Mouse (Mus musculus): ENCODE measurements around the gene Slc25a39. TPM values are rescaled to one million over a fixed set of nuclear protein-coding genes. Genes with fewer than 3 reads are reported as not detected.

Gene Slc25a39
- polyA plus RNA-seq, 1 experiment = 207 TPM

GRCm38 (mm10) chr11:102406900-102407833 is 579 bp downstream of the Slc25a39 start:
- Histone ChIP-seq H3K4me3 (replicated peaks; ENCODE audit: control insufficient read depth, low read depth, low read length) (peak overlapping the region; percentile 84), H3K4me1 (ENCODE audit: control insufficient read depth, insufficient read depth, low read length) (peaks cover 2% of the 10 kb centered on the region; the same call in 1 of the 2 replicates), H3K27ac (ENCODE audit: control insufficient read depth, insufficient read depth, low read depth, low read length, poor library complexity) (peak overlapping the region; percentile 35)
- under 1% methylated on average over 85 of the region's 85 CpGs for WGBS
- peak; percentile 72; the same call in 1 of the 2 replicates for TF ChIP-seq POLR2A (IDR thresholded peaks at IDR 0.05; ENCODE audit: borderline replicate concordance, control insufficient read depth, low read depth, low read length)
- no peak for TF ChIP-seq CTCF (IDR thresholded peaks at IDR 0.05; ENCODE audit: control insufficient read depth, insufficient read depth, low read length)

- WGBS = 40% methylated on average over 3 of the region's 3 CpGs
- Histone ChIP-seq H3K4me1 (ENCODE audit: control insufficient read depth, insufficient read depth, low read length) (peaks cover 2% of the 10 kb centered on the region; the same call in 1 of the 2 replicates), H3K27ac (ENCODE audit: control insufficient read depth, insufficient read depth, low read depth, low read length, poor library complexity) (peak overlapping the region; percentile 31; the same call in 1 of the 2 replicates), H3K4me3 (replicated peaks; ENCODE audit: control insufficient read depth, low read depth, low read length) (peak overlapping the region; percentile 67)
- no peak for TF ChIP-seq CTCF (IDR thresholded peaks at IDR 0.05; ENCODE audit: control insufficient read depth, insufficient read depth, low read length)
- TF ChIP-seq POLR2A (IDR thresholded peaks at IDR 0.05; ENCODE audit: borderline replicate concordance, control insufficient read depth, low read depth, low read length) = no peak
Observed at GRCm38 (mm10) chr11:102406401-102406800, 1.3 kb downstream of the Slc25a39 start.

- 83% methylated on average over 11 of the region's 11 CpGs for WGBS
- no peak overlapping the region for H3K27ac ChIP-seq (ENCODE audit: control insufficient read depth, insufficient read depth, low read depth, low read length, poor library complexity)
- no peak for TF ChIP-seq CTCF (IDR thresholded peaks at IDR 0.05; ENCODE audit: control insufficient read depth, insufficient read depth, low read length)
- no peak for TF ChIP-seq POLR2A (IDR thresholded peaks at IDR 0.05; ENCODE audit: borderline replicate concordance, control insufficient read depth, low read depth, low read length)
- peak overlapping the region; percentile 67 for H3K4me3 ChIP-seq (replicated peaks; ENCODE audit: control insufficient read depth, low read depth, low read length)
- no peaks in the 10 kb centered on the region; the same call in 1 of the 2 replicates for H3K4me1 ChIP-seq (ENCODE audit: control insufficient read depth, insufficient read depth, low read length)
Observed at GRCm38 (mm10) chr11:102405544-102406285, 2.0 kb downstream of the Slc25a39 start.

GRCm38 (mm10) chr11:102404161-102405010 is 3.4 kb downstream of the Slc25a39 start:
- 91% methylated on average over 18 of the region's 18 CpGs for WGBS
- Histone ChIP-seq H3K4me1 (ENCODE audit: control insufficient read depth, insufficient read depth, low read length) (no peaks in the 10 kb centered on the region; the same call in 1 of the 2 replicates), H3K27ac (ENCODE audit: control insufficient read depth, insufficient read depth, low read depth, low read length, poor library complexity) (no peak overlapping the region), H3K4me3 (replicated peaks; ENCODE audit: control insufficient read depth, low read depth, low read length) (no peak overlapping the region)
- no peak for TF ChIP-seq CTCF (IDR thresholded peaks at IDR 0.05; ENCODE audit: control insufficient read depth, insufficient read depth, low read length)
- TF ChIP-seq POLR2A (IDR thresholded peaks at IDR 0.05; ENCODE audit: borderline replicate concordance, control insufficient read depth, low read depth, low read length) = no peak

GRCm38 (mm10) chr11:102403657-102404056 is 4.1 kb downstream of the Slc25a39 start:
- H3K27ac ChIP-seq (ENCODE audit: control insufficient read depth, insufficient read depth, low read depth, low read length, poor library complexity) = no peak overlapping the region
- TF ChIP-seq CTCF (IDR thresholded peaks at IDR 0.05; ENCODE audit: control insufficient read depth, insufficient read depth, low read length) (no peak), POLR2A (IDR thresholded peaks at IDR 0.05; ENCODE audit: borderline replicate concordance, control insufficient read depth, low read depth, low read length) (no peak)
- no peaks in the 10 kb centered on the region; the same call in 1 of the 2 replicates for H3K4me1 ChIP-seq (ENCODE audit: control insufficient read depth, insufficient read depth, low read length)
- WGBS = 96% methylated on average over 11 of the region's 11 CpGs
- no peak overlapping the region for H3K4me3 ChIP-seq (replicated peaks; ENCODE audit: control insufficient read depth, low read depth, low read length)

GRCm38 (mm10) chr11:102401898-102402500 is 5.7 kb downstream of the Slc25a39 start:
- WGBS = 68% methylated on average over 12 of the region's 12 CpGs
- Histone ChIP-seq H3K4me1 (ENCODE audit: control insufficient read depth, insufficient read depth, low read length) (no peaks in the 10 kb centered on the region; the same call in 1 of the 2 replicates), H3K4me3 (replicated peaks; ENCODE audit: control insufficient read depth, low read depth, low read length) (no peak overlapping the region), H3K27ac (ENCODE audit: control insufficient read depth, insufficient read depth, low read depth, low read length, poor library complexity) (no peak overlapping the region)
- TF ChIP-seq POLR2A (IDR thresholded peaks at IDR 0.05; ENCODE audit: borderline replicate concordance, control insufficient read depth, low read depth, low read length) (no peak), CTCF (IDR thresholded peaks at IDR 0.05; ENCODE audit: control insufficient read depth, insufficient read depth, low read length) (no peak)

- 36% methylated on average over 12 of the region's 12 CpGs for WGBS
- TF ChIP-seq POLR2A (IDR thresholded peaks at IDR 0.05; ENCODE audit: borderline replicate concordance, control insufficient read depth, low read depth, low read length) = no peak
- TF ChIP-seq CTCF (IDR thresholded peaks at IDR 0.05; ENCODE audit: control insufficient read depth, insufficient read depth, low read length) = no peak
- H3K4me1 ChIP-seq (ENCODE audit: control insufficient read depth, insufficient read depth, low read length) = no peaks in the 10 kb centered on the region
Observed at GRCm38 (mm10) chr11:102400513-102401084, 7.1 kb downstream of the Slc25a39 start.

More at GRCm38 (mm10) chr11:102400513-102401084, 7.1 kb downstream of the Slc25a39 start:
- H3K4me3 ChIP-seq (replicated peaks; ENCODE audit: control insufficient read depth, low read depth, low read length) = no peak overlapping the region
- H3K27ac ChIP-seq (ENCODE audit: control insufficient read depth, insufficient read depth, low read depth, low read length, poor library complexity) = no peak overlapping the region
